Mouse (Mus musculus) heart, postnatal 0 days (tissue): ENCODE measurements around the gene Mia.

ENCODE experiments used
- CTCF ChIP-seq: IDR thresholded peaks from 2 replicates; pipeline ENCODE4 v1.5.1; 2016; ENCODE audit warnings: antibody characterized with exemption, control low read depth, low read depth
- EP300 ChIP-seq: IDR thresholded peaks from 2 replicates; pipeline ENCODE4 v1.6.1; 2016; ENCODE audit warnings: antibody characterized with exemption, low read depth

DNA sequence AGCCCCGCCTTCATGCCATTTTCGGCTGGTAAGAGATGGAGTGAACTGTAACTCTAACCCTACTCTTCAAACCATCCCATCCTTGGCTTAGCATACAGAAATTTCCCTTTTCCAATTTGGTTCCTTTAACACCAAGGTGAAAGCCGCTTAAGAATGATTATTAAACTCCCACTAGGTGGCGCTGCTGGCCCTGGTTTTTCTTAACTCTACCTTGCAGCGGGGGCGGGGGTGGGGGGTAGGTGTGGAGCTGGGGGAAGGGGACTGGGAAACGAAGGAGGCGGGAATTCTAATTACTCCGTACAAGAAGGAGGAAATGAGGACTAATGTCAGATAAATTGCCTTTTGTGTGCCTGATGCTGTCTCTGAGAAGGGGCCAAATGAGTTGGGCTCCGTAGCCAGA is 48.4 kb downstream of the Mia start:
- TF ChIP-seq CTCF (peak; percentile 38; the same call in 1 of the 2 replicates), EP300 (no peak)
